In genomic region chr19:10278669-10279324, GRCm38 (mm10) we compare ENCODE assay signal across 10 mouse cellular contexts. TPM values are rescaled to one million over a fixed set of nuclear protein-coding genes. Genes with fewer than 3 reads are reported as not detected.
DNase-seq lines count a peak whose midpoint lies in the region; ATAC-seq and TF ChIP-seq lines count a peak whose summit lies in the region.
"Had no signal": no experiment of that assay in that cellular context is flagged by ENCODE, and none has a peak within 500 bp of the region (broad histone marks: within the 10 kb centered on the region; RNA-seq: fewer than 3 reads in every experiment).

No protein-coding gene starts in this region.

- no peak overlapping the region for H3K4me3 ChIP-seq in embryonic facial prominence, embryonic 11.5 days (ENCODE audit: low read depth, low read length)
- no peak overlapping the region for H3K4me3 ChIP-seq in embryonic facial prominence, embryonic 10.5 days
- H3K4me3 ChIP-seq in lung, embryonic 15.5 days, result no peak overlapping the region
- no peak overlapping the region for H3K4me3 ChIP-seq in forebrain, postnatal 0 days (ENCODE audit: low read depth, low read length)
- H3K4me3 ChIP-seq in stomach, embryonic 14.5 days (ENCODE audit: low read depth, low read length), result no peak overlapping the region
- no peak overlapping the region for H3K4me3 ChIP-seq in heart, embryonic 12.5 days
- H3K4me3 ChIP-seq: neural tube, embryonic 13.5 days had no signal

- H3K4me2 ChIP-seq in embryonic facial prominence, embryonic 11.5 days (ENCODE audit: low read depth, low read length), result no peak overlapping the region
- no peak overlapping the region for H3K4me2 ChIP-seq in lung, embryonic 15.5 days
- H3K4me2 ChIP-seq in forebrain, postnatal 0 days (ENCODE audit: low read depth), result no peak overlapping the region
- no peak overlapping the region for H3K4me2 ChIP-seq in stomach, embryonic 14.5 days (replicated peaks; ENCODE audit: low read depth, low read length)
- H3K4me2 ChIP-seq in heart, embryonic 12.5 days, result no peak overlapping the region
- H3K4me2 ChIP-seq: neural tube, embryonic 13.5 days had no signal

- ATAC-seq in embryonic facial prominence, embryonic 11.5 days (replicated peaks; ENCODE audit: insufficient number of reproducible peaks, low FRiP score, low TSS enrichment, low read depth), result no peak
- ATAC-seq in lung, embryonic 15.5 days (ENCODE audit: borderline replicate concordance, extremely low read depth, low FRiP score, low TSS enrichment), result peak; percentile 9; the same call in 1 of the 2 replicates
- peak; percentile 14; the same call in 1 of the 2 replicates for ATAC-seq in forebrain, postnatal 0 days
- ATAC-seq in stomach, embryonic 14.5 days (ENCODE audit: insufficient number of reproducible peaks, insufficient read depth, low FRiP score, low read depth), result no peak
- no peak for ATAC-seq in cerebellum, adult (ENCODE audit: insufficient number of reproducible peaks, low FRiP score, low TSS enrichment)
- no peak for ATAC-seq in heart, embryonic 12.5 days (ENCODE audit: insufficient number of reproducible peaks, low FRiP score)

- peak overlapping the region; percentile 13; the same call in 1 of the 2 replicates for H3K9ac ChIP-seq in embryonic facial prominence, embryonic 11.5 days (replicated peaks; ENCODE audit: low read length)
- no peak overlapping the region for H3K9ac ChIP-seq in lung, embryonic 15.5 days
- H3K9ac ChIP-seq in forebrain, postnatal 0 days, result no peak overlapping the region
- no peak overlapping the region for H3K9ac ChIP-seq in stomach, embryonic 14.5 days (replicated peaks; ENCODE audit: low read depth, low read length)
- no peak overlapping the region for H3K9ac ChIP-seq in heart, embryonic 12.5 days
- H3K9ac ChIP-seq: neural tube, embryonic 13.5 days had no signal

- no peak overlapping the region for H3K27ac ChIP-seq in embryonic facial prominence, embryonic 11.5 days (replicated peaks; ENCODE audit: low read depth, low read length)
- no peak overlapping the region for H3K27ac ChIP-seq in embryonic facial prominence, embryonic 10.5 days (replicated peaks)
- peak overlapping the region; percentile 90 for H3K27ac ChIP-seq in lung, embryonic 15.5 days
- H3K27ac ChIP-seq in forebrain, postnatal 0 days (ENCODE audit: low read depth, low read length), result no peak overlapping the region
- peak overlapping the region; percentile 96; the same call in 1 of the 2 replicates for H3K27ac ChIP-seq in stomach, embryonic 14.5 days (ENCODE audit: low read length)
- no peak overlapping the region for H3K27ac ChIP-seq in heart, embryonic 12.5 days (ENCODE audit: poor library complexity, severe bottlenecking)
- H3K27ac ChIP-seq: neural tube, embryonic 13.5 days had no signal

- H3K4me1 ChIP-seq in embryonic facial prominence, embryonic 11.5 days (ENCODE audit: control insufficient read depth, insufficient read depth, low read length), result no peaks in the 10 kb centered on the region; the same call in 1 of the 2 replicates
- H3K4me1 ChIP-seq in embryonic facial prominence, embryonic 10.5 days, result peaks cover 52% of the 10 kb centered on the region
- H3K4me1 ChIP-seq in lung, embryonic 15.5 days, result peaks cover 55% of the 10 kb centered on the region
- peaks cover 10% of the 10 kb centered on the region for H3K4me1 ChIP-seq in forebrain, postnatal 0 days (ENCODE audit: insufficient read depth)
- H3K4me1 ChIP-seq in stomach, embryonic 14.5 days (ENCODE audit: control insufficient read depth, insufficient read depth, low read length), result peaks cover 32% of the 10 kb centered on the region
- peaks cover 62% of the 10 kb centered on the region for H3K4me1 ChIP-seq in heart, embryonic 12.5 days (replicated peaks)

- no peak for TF ChIP-seq CTCF in forebrain, postnatal 0 days (IDR thresholded peaks at IDR 0.05; ENCODE audit: low read depth)

- H3K36me3 ChIP-seq in embryonic facial prominence, embryonic 11.5 days (replicated peaks; ENCODE audit: control insufficient read depth, insufficient read depth, low read depth, low read length), result no peaks in the 10 kb centered on the region
- no peaks in the 10 kb centered on the region for H3K36me3 ChIP-seq in embryonic facial prominence, embryonic 10.5 days (replicated peaks)
- no peaks in the 10 kb centered on the region for H3K36me3 ChIP-seq in lung, embryonic 15.5 days
- no peaks in the 10 kb centered on the region for H3K36me3 ChIP-seq in forebrain, postnatal 0 days (ENCODE audit: insufficient read depth)
- H3K36me3 ChIP-seq in stomach, embryonic 14.5 days (ENCODE audit: control insufficient read depth, insufficient read depth, low read length), result no peaks in the 10 kb centered on the region
- H3K36me3 ChIP-seq in heart, embryonic 12.5 days, result no peaks in the 10 kb centered on the region
- H3K36me3 ChIP-seq: neural tube, embryonic 13.5 days had no signal

- H3K9me3 ChIP-seq in embryonic facial prominence, embryonic 11.5 days (replicated peaks; ENCODE audit: control insufficient read depth, low read length), result no peaks in the 10 kb centered on the region
- no peaks in the 10 kb centered on the region for H3K9me3 ChIP-seq in embryonic facial prominence, embryonic 10.5 days
- H3K9me3 ChIP-seq in lung, embryonic 15.5 days, result no peaks in the 10 kb centered on the region
- no peaks in the 10 kb centered on the region for H3K9me3 ChIP-seq in forebrain, postnatal 0 days (ENCODE audit: low read length)
- no peaks in the 10 kb centered on the region for H3K9me3 ChIP-seq in stomach, embryonic 14.5 days (ENCODE audit: control insufficient read depth, low read depth, low read length)
- H3K9me3 ChIP-seq in heart, embryonic 12.5 days (replicated peaks), result no peaks in the 10 kb centered on the region
- H3K9me3 ChIP-seq: neural tube, embryonic 13.5 days had no signal

- no peak for DNase-seq in embryonic facial prominence, embryonic 11.5 days (ENCODE audit: low spot score)
- DNase-seq in embryonic facial prominence, embryonic 10.5 days (ENCODE audit: low spot score), result no peak
- no peak for DNase-seq in lung, postnatal 14 days
- no peak for DNase-seq in forebrain, postnatal 0 days
- DNase-seq: cerebellum, postnatal 36 days had no signal

- no peaks in the 10 kb centered on the region for H3K27me3 ChIP-seq in embryonic facial prominence, embryonic 11.5 days (ENCODE audit: control insufficient read depth, insufficient read depth, low read length)
- H3K27me3 ChIP-seq in embryonic facial prominence, embryonic 10.5 days (replicated peaks; ENCODE audit: low read depth, poor library complexity, severe bottlenecking), result peaks cover 50% of the 10 kb centered on the region
- no peaks in the 10 kb centered on the region for H3K27me3 ChIP-seq in lung, embryonic 15.5 days
- H3K27me3 ChIP-seq in forebrain, postnatal 0 days (ENCODE audit: insufficient read depth, low read length), result no peaks in the 10 kb centered on the region
- no peaks in the 10 kb centered on the region for H3K27me3 ChIP-seq in stomach, embryonic 14.5 days (ENCODE audit: control insufficient read depth, insufficient read depth, low read length)
- 0 out of 2 replicates have a peak, but pooled peaks cover 5% of the 10 kb centered on the region for H3K27me3 ChIP-seq in heart, embryonic 12.5 days (replicated peaks)

- WGBS in embryonic facial prominence, embryonic 11.5 days, result 29% methylated on average over 6 of the region's 6 CpGs
- WGBS in embryonic facial prominence, embryonic 10.5 days, result 28% methylated on average over 6 of the region's 6 CpGs
- WGBS in lung, embryonic 15.5 days, result 25% methylated on average over 6 of the region's 6 CpGs
- WGBS in forebrain, postnatal 0 days, result 22% methylated on average over 6 of the region's 6 CpGs
- WGBS in stomach, embryonic 14.5 days, result 25% methylated on average over 6 of the region's 6 CpGs
- 30% methylated on average over 6 of the region's 6 CpGs for WGBS in heart, embryonic 12.5 days

RNA-seq across cellular contexts. Expression of gene Dagla, which starts 25.9 kb away (rescaled TPM):
- 0.98 and 1.3 TPM in 2 replicates for polyA plus RNA-seq in embryonic facial prominence, embryonic 11.5 days (2014; fragmentation: Nextera tagmentation; extraction: Ambion mirVana)
- polyA plus RNA-seq in embryonic facial prominence, embryonic 10.5 days (2016; fragmentation: Nextera tagmentation; extraction: Ambion mirVana), result 2.2 and 2.4 TPM in 2 replicates
- 3.1 and 3.2 TPM in 2 replicates for polyA plus RNA-seq in lung, embryonic 15.5 days (2015; fragmentation: Nextera tagmentation; extraction: Ambion mirVana)
- 17.4 and 21.8 TPM in 2 replicates for total RNA-seq in forebrain, postnatal 0 days (2014; rRNA removed)
- polyA plus RNA-seq in forebrain, postnatal 0 days (2015; fragmentation: Nextera tagmentation; extraction: Ambion mirVana), result 8.2 and 11.2 TPM in 2 replicates
- polyA plus RNA-seq in stomach, embryonic 14.5 days (2014; fragmentation: Nextera tagmentation; extraction: Ambion mirVana), result 2.9 and 3.5 TPM in 2 replicates
- 1.3 and 1.5 TPM in 2 replicates for polyA plus RNA-seq in heart, embryonic 12.5 days (2016; fragmentation: Nextera tagmentation; extraction: Ambion mirVana)

RNA-seq across cellular contexts. Expression of gene Myrf, which starts 38.2 kb away (rescaled TPM):
- 2.4 and 2.6 TPM in 2 replicates for polyA plus RNA-seq in embryonic facial prominence, embryonic 11.5 days (2014; fragmentation: Nextera tagmentation; extraction: Ambion mirVana)
- polyA plus RNA-seq in embryonic facial prominence, embryonic 10.5 days (2016; fragmentation: Nextera tagmentation; extraction: Ambion mirVana), result 4.2 TPM in 2 replicates
- polyA plus RNA-seq in lung, embryonic 15.5 days (2015; fragmentation: Nextera tagmentation; extraction: Ambion mirVana), result 5.6 and 6.5 TPM in 2 replicates
- total RNA-seq in forebrain, postnatal 0 days (2014; rRNA removed), result 0.54 and 0.81 TPM in 2 replicates
- 0.20 and 0.47 TPM in 2 replicates for polyA plus RNA-seq in forebrain, postnatal 0 days (2015; fragmentation: Nextera tagmentation; extraction: Ambion mirVana)
- polyA plus RNA-seq in stomach, embryonic 14.5 days (2014; fragmentation: Nextera tagmentation; extraction: Ambion mirVana), result 27.6 and 28.4 TPM in 2 replicates
- 16.2 and 16.5 TPM in 2 replicates for polyA plus RNA-seq in heart, embryonic 12.5 days (2016; fragmentation: Nextera tagmentation; extraction: Ambion mirVana)

Comparison
In these comparisons a context has a peak if more than half of its experiments do, and no peak if none do; other contexts are left out.
1. ATAC-seq: peak in lung, embryonic 15.5 days (single experiment) and forebrain, postnatal 0 days (single experiment); none in embryonic facial prominence, embryonic 11.5 days (single experiment), stomach, embryonic 14.5 days (single experiment), cerebellum, adult (single experiment) and heart, embryonic 12.5 days (single experiment).
2. H3K27ac ChIP-seq: peak in lung, embryonic 15.5 days (single experiment) and stomach, embryonic 14.5 days (single experiment); none in embryonic facial prominence, embryonic 11.5 days (single experiment), embryonic facial prominence, embryonic 10.5 days (single experiment), forebrain, postnatal 0 days (single experiment) and heart, embryonic 12.5 days (single experiment).